Mouse (Mus musculus) skeletal muscle tissue, adult 2 months (tissue): ENCODE data around the gene Tcf7.

ENCODE experiments used
- DNase-seq: peaks from one replicate; pipeline ENCODE4 v3.0.0-alpha.2; 2012; ENCODE audit warnings: low read depth, low spot score

Tcf7 gene

GRCm38 (mm10) chr11:52283596-52284571, 1.1 kb upstream of the Tcf7 start:
- no peak for DNase-seq

- DNase-seq, result no peak
Observed at GRCm38 (mm10) chr11:52282420-52282773, 417 bp downstream of the Tcf7 start.

- no peak for DNase-seq
Observed at GRCm38 (mm10) chr11:52281568-52282328, 1.1 kb downstream of the Tcf7 start.

- no peak for DNase-seq
Observed at GRCm38 (mm10) chr11:52280566-52281455, 2.0 kb downstream of the Tcf7 start.

GRCm38 (mm10) chr11:52279611-52280145, 3.1 kb downstream of the Tcf7 start:
- DNase-seq, result no peak

- DNase-seq, result no peak
Observed at GRCm38 (mm10) chr11:52278991-52279390, 3.8 kb downstream of the Tcf7 start.

GRCm38 (mm10) chr11:52278164-52278563, 4.7 kb downstream of the Tcf7 start:
- no peak for DNase-seq

GRCm38 (mm10) chr11:52277433-52278150, 5.2 kb downstream of the Tcf7 start:
- no peak for DNase-seq

- no peak for DNase-seq
Observed at GRCm38 (mm10) chr11:52276961-52277391, 5.8 kb downstream of the Tcf7 start.

GRCm38 (mm10) chr11:52275774-52276555, 6.8 kb downstream of the Tcf7 start:
- no peak for DNase-seq

- DNase-seq, result no peak
Observed at GRCm38 (mm10) chr11:52275366-52275765, 7.4 kb downstream of the Tcf7 start.

GRCm38 (mm10) chr11:52274456-52275112, 8.2 kb downstream of the Tcf7 start:
- no peak for DNase-seq

GRCm38 (mm10) chr11:52273942-52274330, 8.9 kb downstream of the Tcf7 start:
- no peak for DNase-seq

GRCm38 (mm10) chr11:52273183-52273941, 9.5 kb downstream of the Tcf7 start:
- no peak for DNase-seq

GRCm38 (mm10) chr11:52272619-52273018, 10.2 kb downstream of the Tcf7 start:
- no peak for DNase-seq

GRCm38 (mm10) chr11:52271765-52272495, 10.9 kb downstream of the Tcf7 start:
- no peak for DNase-seq

GRCm38 (mm10) chr11:52269841-52270240, 13.0 kb downstream of the Tcf7 start:
- no peak for DNase-seq
